Mouse (Mus musculus) liver, embryonic 14.5 days (tissue): ENCODE data around the gene Xpa. TPM values are rescaled to one million over a fixed set of nuclear protein-coding genes. Genes with fewer than 3 reads are reported as not detected.

Experiments used
- ATAC-seq: fragments of 200-750 bp; cut with Nextera tagmentation; 2 replicates; pipeline ENCODE4 v1.8.0; 2017; ENCODE audit warnings: moderate number of reproducible peaks, mild to moderate bottlenecking, moderate library complexity; ENCODE audit not compliant: insufficient read depth
- DNase-seq, 3 experiments: peaks; one replicate each; pipeline ENCODE4 v3.0.0-alpha.2; 2012 to 2013; ENCODE audit warnings: low read depth in 3 of 3, low spot score in 3 of 3
- H3K27ac ChIP-seq: fragments of 300-500 bp; sonication (generic); 2 replicates; pipeline ENCODE4 v1.5.1; 2014; ENCODE audit warnings: moderate library complexity, mild to moderate bottlenecking, control low read depth, inconsistent platforms
- H3K27me3 ChIP-seq: fragments of 300-500 bp; sonication (generic); 2 replicates; pipeline ENCODE4 v1.6.1; 2014; ENCODE audit warnings: mild to moderate bottlenecking, low read length, moderate library complexity; ENCODE audit not compliant: control insufficient read depth, insufficient read depth
- H3K36me3 ChIP-seq: fragments of 300-500 bp; sonication (generic); replicated peaks from 2 replicates; pipeline ENCODE4 v1.6.1; 2014; ENCODE audit warnings: low read depth; ENCODE audit not compliant: control insufficient read depth, insufficient read depth
- H3K4me1 ChIP-seq, 2 experiments: fragments of 200-500 bp in 1 of 2; fragments of 300-500 bp in 1 of 2; sonication (generic) in 1 of 2; replicated peaks; 2 replicates each; pipeline ENCODE4 v1.6.1; 2012 to 2014; ENCODE audit warnings: antibody characterized with exemption in 1 of 2, inconsistent platforms in 1 of 2, low read length in 1 of 2; ENCODE audit not compliant: control insufficient read depth in 2 of 2, insufficient read depth in 2 of 2
- H3K4me2 ChIP-seq: fragments of 300-500 bp; sonication (generic); 2 replicates; pipeline ENCODE4 v1.6.1; 2014; ENCODE audit warnings: low read depth, mild to moderate bottlenecking, control low read depth, moderate library complexity
- H3K4me3 ChIP-seq, 2 experiments: fragments of 200-500 bp in 1 of 2; fragments of 300-500 bp in 1 of 2; sonication (generic) in 1 of 2; 2 replicates each; pipeline ENCODE4 v1.5.1; 2012 to 2014; ENCODE audit warnings: low read depth in 2 of 2, low read length in 2 of 2, mild to moderate bottlenecking in 2 of 2, control low read depth in 1 of 2, inconsistent platforms in 1 of 2, moderate library complexity in 1 of 2; ENCODE audit not compliant: insufficient read depth in 1 of 2
- H3K9ac ChIP-seq: fragments of 300-500 bp; sonication (generic); replicated peaks from 2 replicates; pipeline ENCODE4 v1.6.1; 2014; ENCODE audit warnings: mild to moderate bottlenecking, control low read depth, moderate library complexity
- H3K9me3 ChIP-seq: fragments of 300-500 bp; sonication (generic); 2 replicates; pipeline ENCODE4 v1.6.1; 2016; ENCODE audit warnings: low read length, mixed read lengths; ENCODE audit not compliant: control insufficient read depth
- CTCF ChIP-seq: IDR thresholded peaks from 2 replicates; pipeline ENCODE4 v1.5.1; 2016; ENCODE audit warnings: antibody characterized with exemption, low read depth, control low read depth
- EP300 ChIP-seq: IDR thresholded peaks from 2 replicates; pipeline ENCODE4 v1.6.1; 2016; ENCODE audit warnings: antibody characterized with exemption, low read depth
- WGBS: fragments of 180-500 bp; shearing (Covaris S2); extraction: QIAGEN DNeasy Blood & Tissue Kit; methylation state at CpG from one replicate; pipeline ENCODE4 v1.1.7; 2014; ENCODE audit not compliant: insufficient replicate concordance; 5-methylcytosine and 5-hydroxymethylcytosine counted together
- polyA plus RNA-seq, 2 experiments: library from polyadenylated mRNA; depleted of rRNA in 1 of 2; stranded (reverse) in 1 of 2; unstranded in 1 of 2; fragments of >200 nt; fragmentation: Nextera tagmentation in 1 of 2; extraction: Ambion mirVana in 1 of 2; gene quantifications; 2 replicates each; pipeline versions ENCODE4 v1.2.1 to v1.2.3; 2012 to 2014

Gene Xpa
- polyA plus RNA-seq, 2 experiments, result 8.2 to 8.8 TPM

DNA sequence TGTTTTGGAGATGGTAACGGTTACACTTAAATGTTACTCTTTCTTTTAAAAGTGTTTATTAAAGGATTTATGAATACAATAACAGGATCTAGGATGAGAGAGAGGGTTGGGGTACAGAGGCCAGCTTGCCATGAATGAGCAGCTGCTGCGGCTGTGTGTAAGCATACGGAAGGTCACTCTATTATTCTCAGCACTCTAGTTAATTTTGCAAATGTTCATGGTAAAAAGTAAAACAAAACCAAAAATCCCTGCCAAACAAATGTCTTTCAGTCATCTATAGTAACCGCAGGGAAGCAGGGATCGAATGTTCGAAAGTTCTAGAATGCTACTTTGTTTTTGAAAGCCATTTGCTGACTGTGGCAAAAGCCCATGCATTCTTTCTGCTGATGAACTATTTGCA, 72.8 kb downstream of the Xpa start:
- no peak overlapping the region for H3K4me2 ChIP-seq
- H3K27me3 ChIP-seq, result no peaks in the 10 kb centered on the region
- WGBS, result 83% methylated on average over 6 of the region's 6 CpGs
- DNase-seq (no peak), ATAC-seq (no peak)
- no peaks in the 10 kb centered on the region for H3K4me1 ChIP-seq
- no peak overlapping the region for H3K4me3 ChIP-seq
- H3K36me3 ChIP-seq, result peaks cover 42% of the 10 kb centered on the region
- no peak for TF ChIP-seq EP300
- H3K9ac ChIP-seq, result no peak overlapping the region
- H3K9me3 ChIP-seq, result no peaks in the 10 kb centered on the region
- H3K27ac ChIP-seq, result no peak overlapping the region

- Histone ChIP-seq H3K27me3 (no peaks in the 10 kb centered on the region), H3K9me3 (no peaks in the 10 kb centered on the region), H3K4me2 (no peak overlapping the region), H3K4me1 (no peaks in the 10 kb centered on the region), H3K36me3 (peaks cover 56% of the 10 kb centered on the region), H3K4me3 (no peak overlapping the region), H3K27ac (no peak overlapping the region), H3K9ac (no peak overlapping the region)
- TF ChIP-seq CTCF (no peak), EP300 (no peak)
- DNase-seq, result no peak
- no peak for ATAC-seq
- WGBS, result 76% methylated on average over 3 of the region's 3 CpGs
These were observed 75.3 kb downstream of the Xpa start for GRCm38 (mm10) chr4:46120767-46121166.

GRCm38 (mm10) chr4:46119514-46120094, 76.5 kb downstream of the Xpa start:
- no peak for DNase-seq
- Histone ChIP-seq H3K27me3 (no peaks in the 10 kb centered on the region), H3K4me3 (no peak overlapping the region), H3K9ac (no peak overlapping the region), H3K4me2 (no peak overlapping the region), H3K9me3 (no peaks in the 10 kb centered on the region), H3K27ac (no peak overlapping the region), H3K36me3 (peaks cover 57% of the 10 kb centered on the region), H3K4me1 (no peaks in the 10 kb centered on the region)
- 91% methylated on average over 14 of the region's 14 CpGs for WGBS
- no peak for ATAC-seq
- no peak for TF ChIP-seq EP300
- TF ChIP-seq CTCF, result no peak

DNA sequence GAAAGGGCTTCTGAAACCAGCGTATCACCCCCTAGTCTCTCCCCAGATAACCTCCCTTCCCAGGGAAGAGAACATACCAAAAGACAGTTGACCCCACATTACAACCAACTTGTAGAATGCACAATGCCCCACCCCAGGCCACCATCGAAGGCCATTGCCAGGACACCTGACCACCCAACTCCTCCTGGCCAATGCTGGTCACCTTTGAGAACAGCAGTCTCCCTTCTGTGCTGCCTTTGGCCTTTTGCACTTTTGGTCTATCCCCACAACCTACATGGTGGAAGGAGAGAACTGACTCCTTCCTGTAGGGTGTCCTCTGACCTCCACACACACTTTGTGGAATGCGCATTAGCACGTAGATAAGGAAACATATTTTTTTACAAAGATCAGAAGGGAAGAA, 78.6 kb downstream of the Xpa start:
- Histone ChIP-seq H3K4me3 (no peak overlapping the region), H3K4me2 (no peak overlapping the region), H3K9me3 (no peaks in the 10 kb centered on the region), H3K27ac (no peak overlapping the region), H3K9ac (no peak overlapping the region), H3K36me3 (peaks cover 67% of the 10 kb centered on the region), H3K27me3 (no peaks in the 10 kb centered on the region), H3K4me1 (no peaks in the 10 kb centered on the region)
- DNase-seq (no peak), ATAC-seq (no peak)
- TF ChIP-seq EP300 (no peak), CTCF (no peak)
- 92% methylated on average over 4 of the region's 4 CpGs for WGBS

DNA sequence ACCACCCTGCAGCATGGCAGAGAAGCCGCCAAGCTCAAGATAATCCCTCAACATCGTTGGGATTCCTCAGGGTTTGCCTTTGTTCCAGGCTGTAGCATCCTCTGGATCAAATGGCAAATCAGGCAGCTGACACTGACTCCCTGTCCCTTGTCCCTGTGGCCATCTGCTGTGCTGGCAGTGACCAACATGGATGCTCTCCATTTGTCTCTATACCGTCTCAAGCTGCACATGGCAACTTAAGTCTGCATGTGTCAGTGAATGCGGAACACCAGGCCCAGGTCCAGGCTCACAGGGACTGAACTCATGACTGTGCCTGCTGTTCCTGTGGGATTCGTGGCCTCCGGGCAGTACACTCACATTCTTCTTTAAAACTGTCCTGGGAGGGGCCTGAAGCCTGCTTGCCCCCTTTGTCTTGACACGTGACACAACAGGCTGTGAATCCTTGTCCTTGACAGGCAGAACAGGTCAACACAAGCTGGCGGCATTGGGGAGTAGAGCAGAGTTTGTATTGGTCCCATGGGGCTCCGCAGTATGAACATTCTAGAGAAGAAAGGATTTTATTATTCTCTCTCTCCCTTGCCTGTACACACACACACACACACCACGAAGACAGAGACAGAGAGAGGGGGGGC, 79.5 kb downstream of the Xpa start:
- Histone ChIP-seq H3K4me3 (no peak overlapping the region), H3K36me3 (peaks cover 73% of the 10 kb centered on the region), H3K4me2 (no peak overlapping the region), H3K4me1 (no peaks in the 10 kb centered on the region), H3K9ac (no peak overlapping the region), H3K27me3 (no peaks in the 10 kb centered on the region), H3K9me3 (no peaks in the 10 kb centered on the region), H3K27ac (no peak overlapping the region)
- no peak for TF ChIP-seq CTCF
- no peak for TF ChIP-seq EP300
- ATAC-seq (no peak), DNase-seq (no peak)
- WGBS, result 89% methylated on average over 9 of the region's 10 CpGs
